Mouse (Mus musculus): ENCODE measurements around the gene Bnip1. TPM values are rescaled to one million over a fixed set of nuclear protein-coding genes. Genes with fewer than 3 reads are reported as not detected.

Gene Bnip1
- polyA plus RNA-seq, 1 experiment from 2014 or later = 48.2 TPM

GRCm38 (mm10) chr17:26778001-26778400 lies 2.9 kb upstream of the Bnip1 start:
- Histone ChIP-seq H3K9ac (ENCODE audit: low read length) (no peak overlapping the region), H3K27ac (ENCODE audit: low read depth, low read length) (no peak overlapping the region), H3K9me3 (replicated peaks; ENCODE audit: control insufficient read depth, low read length) (no peaks in the 10 kb centered on the region), H3K4me2 (ENCODE audit: low read length) (no peak overlapping the region), H3K4me3 (ENCODE audit: low read depth, low read length) (no peak overlapping the region), H3K36me3 (ENCODE audit: control insufficient read depth, insufficient read depth, low read length) (no peaks in the 10 kb centered on the region), H3K27me3 (replicated peaks; ENCODE audit: control insufficient read depth, insufficient read depth, low read length) (no peaks in the 10 kb centered on the region), H3K4me1 (ENCODE audit: control insufficient read depth, insufficient read depth, low read length) (peaks cover 4% of the 10 kb centered on the region; the same call in 1 of the 2 replicates)
- WGBS = 87% methylated on average over 4 of the region's 4 CpGs
- ATAC-seq = no peak
- DNase-seq (ENCODE audit: low spot score) = no peak

- Histone ChIP-seq H3K36me3 (ENCODE audit: control insufficient read depth, insufficient read depth, low read length) (peaks cover 5% of the 10 kb centered on the region; the same call in 1 of the 2 replicates), H3K27me3 (replicated peaks; ENCODE audit: control insufficient read depth, insufficient read depth, low read length) (no peaks in the 10 kb centered on the region), H3K9ac (ENCODE audit: low read length) (no peak overlapping the region), H3K4me2 (ENCODE audit: low read length) (no peak overlapping the region), H3K4me3 (ENCODE audit: low read depth, low read length) (no peak overlapping the region), H3K27ac (ENCODE audit: low read depth, low read length) (no peak overlapping the region), H3K4me1 (ENCODE audit: control insufficient read depth, insufficient read depth, low read length) (peaks cover 4% of the 10 kb centered on the region; the same call in 1 of the 2 replicates), H3K9me3 (replicated peaks; ENCODE audit: control insufficient read depth, low read length) (no peaks in the 10 kb centered on the region)
- 95% methylated on average over 3 of the region's 3 CpGs for WGBS
- no peak for DNase-seq (ENCODE audit: low spot score)
- no peak for ATAC-seq
Observed at GRCm38 (mm10) chr17:26778430-26779100, 2.3 kb upstream of the Bnip1 start.

- Histone ChIP-seq H3K4me1 (ENCODE audit: control insufficient read depth, insufficient read depth, low read length) (peaks cover 4% of the 10 kb centered on the region; the same call in 1 of the 2 replicates), H3K4me3 (ENCODE audit: low read depth, low read length) (no peak overlapping the region), H3K36me3 (ENCODE audit: control insufficient read depth, insufficient read depth, low read length) (peaks cover 12% of the 10 kb centered on the region), H3K27me3 (replicated peaks; ENCODE audit: control insufficient read depth, insufficient read depth, low read length) (no peaks in the 10 kb centered on the region), H3K9me3 (replicated peaks; ENCODE audit: control insufficient read depth, low read length) (no peaks in the 10 kb centered on the region), H3K9ac (ENCODE audit: low read length) (no peak overlapping the region), H3K4me2 (ENCODE audit: low read length) (no peak overlapping the region), H3K27ac (ENCODE audit: low read depth, low read length) (no peak overlapping the region)
- 93% methylated on average over 2 of the region's 2 CpGs for WGBS
- DNase-seq (ENCODE audit: low spot score) = no peak
- ATAC-seq = no peak
Observed at GRCm38 (mm10) chr17:26779471-26779870, 1.4 kb upstream of the Bnip1 start.

GRCm38 (mm10) chr17:26781610-26782043 lies 761 bp downstream of the Bnip1 start:
- WGBS = 26% methylated on average over 5 of the region's 5 CpGs
- peak overlapping the region; percentile 3; the same call in 1 of the 2 replicates for H3K27ac ChIP-seq (ENCODE audit: low read depth, low read length)

GRCm38 (mm10) chr17:26784525-26784924 lies 3.7 kb downstream of the Bnip1 start:
- Histone ChIP-seq H3K4me2 (ENCODE audit: low read length) (no peak overlapping the region), H3K27me3 (replicated peaks; ENCODE audit: control insufficient read depth, insufficient read depth, low read length) (no peaks in the 10 kb centered on the region), H3K27ac (ENCODE audit: low read depth, low read length) (no peak overlapping the region), H3K4me3 (ENCODE audit: low read depth, low read length) (no peak overlapping the region), H3K9me3 (replicated peaks; ENCODE audit: control insufficient read depth, low read length) (no peaks in the 10 kb centered on the region), H3K9ac (ENCODE audit: low read length) (no peak overlapping the region), H3K36me3 (ENCODE audit: control insufficient read depth, insufficient read depth, low read length) (peaks cover 52% of the 10 kb centered on the region), H3K4me1 (ENCODE audit: control insufficient read depth, insufficient read depth, low read length) (peaks cover 4% of the 10 kb centered on the region; the same call in 1 of the 2 replicates)
- DNase-seq (ENCODE audit: low spot score) = no peak
- no peak for ATAC-seq
- 92% methylated on average over 8 of the region's 8 CpGs for WGBS

More at GRCm38 (mm10) chr17:26781610-26782043, 761 bp downstream of the Bnip1 start:
- Histone ChIP-seq H3K27me3 (replicated peaks; ENCODE audit: control insufficient read depth, insufficient read depth, low read length) (no peaks in the 10 kb centered on the region), H3K4me3 (ENCODE audit: low read depth, low read length) (peak overlapping the region; percentile 80), H3K4me1 (ENCODE audit: control insufficient read depth, insufficient read depth, low read length) (peaks cover 4% of the 10 kb centered on the region; the same call in 1 of the 2 replicates), H3K9me3 (replicated peaks; ENCODE audit: control insufficient read depth, low read length) (no peaks in the 10 kb centered on the region), H3K36me3 (ENCODE audit: control insufficient read depth, insufficient read depth, low read length) (peaks cover 27% of the 10 kb centered on the region), H3K4me2 (ENCODE audit: low read length) (peak overlapping the region; percentile 89), H3K9ac (ENCODE audit: low read length) (peak overlapping the region; percentile 89)
- no peak for ATAC-seq
- no peak for DNase-seq (ENCODE audit: low spot score)

- H3K4me1 ChIP-seq (ENCODE audit: control insufficient read depth, insufficient read depth, low read length) = peaks cover 3% of the 10 kb centered on the region; the same call in 1 of the 2 replicates
- H3K27ac ChIP-seq (ENCODE audit: low read depth, low read length) = no peak overlapping the region
- H3K36me3 ChIP-seq (ENCODE audit: control insufficient read depth, insufficient read depth, low read length) = peaks cover 73% of the 10 kb centered on the region
- ATAC-seq = no peak
- H3K27me3 ChIP-seq (replicated peaks; ENCODE audit: control insufficient read depth, insufficient read depth, low read length) = no peaks in the 10 kb centered on the region
- 90% methylated on average over 7 of the region's 7 CpGs for WGBS
- H3K4me3 ChIP-seq (ENCODE audit: low read depth, low read length) = no peak overlapping the region
- no peak for DNase-seq (ENCODE audit: low spot score)
- H3K9me3 ChIP-seq (replicated peaks; ENCODE audit: control insufficient read depth, low read length) = no peaks in the 10 kb centered on the region
- no peak overlapping the region for H3K9ac ChIP-seq (ENCODE audit: low read length)
- H3K4me2 ChIP-seq (ENCODE audit: low read length) = no peak overlapping the region
Observed at GRCm38 (mm10) chr17:26786586-26786985, 5.7 kb downstream of the Bnip1 start.

GRCm38 (mm10) chr17:26788986-26789385 lies 8.1 kb downstream of the Bnip1 start:
- peaks cover 82% of the 10 kb centered on the region for H3K36me3 ChIP-seq (ENCODE audit: control insufficient read depth, insufficient read depth, low read length)
- WGBS = 94% methylated on average over 8 of the region's 8 CpGs
- ATAC-seq = no peak

GRCm38 (mm10) chr17:26789460-26790268 lies 8.8 kb downstream of the Bnip1 start:
- DNase-seq (ENCODE audit: low spot score) (no peak), ATAC-seq (no peak)
- Histone ChIP-seq H3K9ac (ENCODE audit: low read length) (no peak overlapping the region), H3K9me3 (replicated peaks; ENCODE audit: control insufficient read depth, low read length) (no peaks in the 10 kb centered on the region), H3K4me2 (ENCODE audit: low read length) (no peak overlapping the region), H3K27ac (ENCODE audit: low read depth, low read length) (no peak overlapping the region), H3K36me3 (ENCODE audit: control insufficient read depth, insufficient read depth, low read length) (peaks cover 76% of the 10 kb centered on the region), H3K4me3 (ENCODE audit: low read depth, low read length) (no peak overlapping the region), H3K27me3 (replicated peaks; ENCODE audit: control insufficient read depth, insufficient read depth, low read length) (no peaks in the 10 kb centered on the region), H3K4me1 (ENCODE audit: control insufficient read depth, insufficient read depth, low read length) (no peaks in the 10 kb centered on the region)
- WGBS = 92% methylated on average over 8 of the region's 8 CpGs

More at GRCm38 (mm10) chr17:26788986-26789385, 8.1 kb downstream of the Bnip1 start:
- H3K4me3 ChIP-seq (ENCODE audit: low read depth, low read length) = no peak overlapping the region
- H3K4me1 ChIP-seq (ENCODE audit: control insufficient read depth, insufficient read depth, low read length) = no peaks in the 10 kb centered on the region
- no peak overlapping the region for H3K27ac ChIP-seq (ENCODE audit: low read depth, low read length)
- DNase-seq (ENCODE audit: low spot score) = no peak
- H3K4me2 ChIP-seq (ENCODE audit: low read length) = no peak overlapping the region
- no peaks in the 10 kb centered on the region for H3K27me3 ChIP-seq (replicated peaks; ENCODE audit: control insufficient read depth, insufficient read depth, low read length)
- no peaks in the 10 kb centered on the region for H3K9me3 ChIP-seq (replicated peaks; ENCODE audit: control insufficient read depth, low read length)
- no peak overlapping the region for H3K9ac ChIP-seq (ENCODE audit: low read length)
